Mouse (Mus musculus) embryonic facial prominence, embryonic 10.5 days (tissue): ENCODE data around the gene Zp3. TPM values are rescaled to one million over a fixed set of nuclear protein-coding genes. Genes with fewer than 3 reads are reported as not detected.
A peak's percentile ranks its signal among the peaks of the same experiment; 100 is the strongest.

Source experiments
- DNase-seq: peaks from one replicate; pipeline ENCODE4 v3.0.0-alpha.2; 2017; ENCODE audit warnings: low spot score
- H3K27ac ChIP-seq: fragments of 300-500 bp; sonication (generic); replicated peaks from 2 replicates; pipeline ENCODE4 v1.5.1; 2016; ENCODE audit warnings: mild to moderate bottlenecking
- H3K27me3 ChIP-seq: fragments of 300-500 bp; sonication (generic); replicated peaks from 2 replicates; pipeline ENCODE4 v1.6.1; 2016; ENCODE audit warnings: low read depth, mild to moderate bottlenecking; ENCODE audit not compliant: poor library complexity, severe bottlenecking
- H3K36me3 ChIP-seq: fragments of 300-500 bp; sonication (generic); replicated peaks from 2 replicates; pipeline ENCODE4 v1.6.1; 2016; ENCODE audit warnings: mild to moderate bottlenecking, moderate library complexity
- H3K4me1 ChIP-seq: fragments of 300-500 bp; sonication (generic); 2 replicates; pipeline ENCODE4 v1.6.1; 2016
- H3K4me3 ChIP-seq: fragments of 300-500 bp; sonication (generic); 2 replicates; pipeline ENCODE4 v1.5.1; 2016; ENCODE audit warnings: mild to moderate bottlenecking, moderate library complexity
- H3K9me3 ChIP-seq: fragments of 300-500 bp; sonication (generic); 2 replicates; pipeline ENCODE4 v1.6.1; 2016; ENCODE audit warnings: mild to moderate bottlenecking
- WGBS: fragments of 180-500 bp; shearing (Covaris S2); methylation state at CpG from one replicate; pipeline ENCODE4 v1.1.7; 2016; 5-methylcytosine and 5-hydroxymethylcytosine counted together
- polyA plus RNA-seq: library from polyadenylated mRNA; unstranded; fragments of >200 nt; fragmentation: Nextera tagmentation; extraction: Ambion mirVana; gene quantifications from 2 replicates; pipeline ENCODE4 v1.2.1, GENCODE M21; 2016

Gene Zp3
- polyA plus RNA-seq, 1 experiment from 2014 or later: not detected

DNA sequence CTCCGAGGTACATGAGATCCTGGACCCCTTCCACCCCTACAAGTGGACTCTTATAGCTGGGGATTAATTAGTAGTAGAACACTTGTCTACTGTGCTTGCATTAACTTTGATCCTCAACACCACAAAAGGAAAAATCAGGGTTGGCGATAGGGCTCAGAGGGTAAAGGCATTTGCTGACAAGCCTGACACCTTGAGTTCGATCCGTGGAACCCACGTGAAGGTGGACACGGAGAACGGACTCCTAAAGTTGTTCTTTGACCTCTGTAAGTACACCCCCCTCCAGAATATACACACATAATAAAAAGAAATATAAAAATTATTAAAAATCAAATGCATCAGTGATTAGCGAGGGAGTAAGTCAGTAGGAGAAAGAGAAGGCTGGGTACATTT lies 14.4 kb downstream of the Zp3 start:
- Histone ChIP-seq H3K9me3 (no peaks in the 10 kb centered on the region), H3K36me3 (peaks cover 32% of the 10 kb centered on the region), H3K4me3 (peak overlapping the region; percentile 79), H3K4me1 (peaks cover 11% of the 10 kb centered on the region), H3K27me3 (no peaks in the 10 kb centered on the region), H3K27ac (no peak overlapping the region; the same call in 1 of the 2 replicates)
- WGBS: 66% methylated on average over 8 of the region's 8 CpGs
- no peak for DNase-seq

DNA sequence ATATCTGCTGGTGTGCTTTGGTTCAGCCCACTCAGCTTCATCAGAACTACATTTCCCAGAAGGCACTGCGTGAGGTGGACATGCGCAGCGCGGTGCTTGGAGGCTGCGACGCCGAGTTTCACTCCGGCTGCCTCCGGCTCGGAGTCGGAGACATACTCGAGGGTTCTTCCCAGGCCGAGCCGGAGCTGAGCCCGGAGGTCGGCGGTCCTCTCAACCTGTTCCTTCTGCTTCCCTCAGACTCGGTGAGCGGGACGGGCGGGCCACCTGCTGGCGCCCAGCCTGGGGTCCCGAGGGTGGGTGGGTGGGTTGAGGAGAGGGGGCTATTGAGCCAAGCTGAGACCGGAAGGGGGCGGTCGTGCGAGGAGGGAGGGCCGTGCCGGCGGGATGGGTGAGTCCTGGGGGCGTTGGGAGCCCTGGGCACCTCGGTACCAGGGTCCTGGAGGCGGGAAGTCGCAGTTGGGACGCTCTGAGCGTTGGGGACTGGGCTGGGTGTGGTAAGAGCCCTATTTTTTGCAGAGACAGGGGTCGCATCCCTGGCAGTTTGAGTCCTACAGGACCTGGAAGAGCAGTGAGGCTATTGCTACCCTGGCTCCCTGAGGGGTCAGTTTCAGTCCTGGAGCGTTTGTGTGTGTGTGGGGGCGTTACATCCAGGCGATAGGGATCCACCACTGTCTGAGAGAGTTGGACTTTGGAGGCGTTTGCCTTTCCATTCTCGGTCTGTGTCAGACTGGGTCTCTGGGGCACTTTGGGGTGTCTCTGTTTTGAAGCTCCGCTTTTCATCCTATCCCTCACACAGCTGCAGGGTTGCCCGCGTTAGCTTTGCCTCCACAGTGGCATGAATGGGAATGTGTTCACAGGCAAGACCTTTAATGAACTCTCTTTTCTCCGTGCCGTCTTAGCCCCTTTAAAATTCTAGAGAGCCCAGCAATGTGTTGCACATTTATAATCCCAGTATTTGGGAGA lies 15.1 kb downstream of the Zp3 start, which contains the start of gene Dtx2:
Gene Dtx2, plus strand, starts transcription at position 76 of the 963 bp plus-strand sequence.
- Histone ChIP-seq H3K27me3 (no peaks in the 10 kb centered on the region), H3K4me1 (peaks cover 11% of the 10 kb centered on the region), H3K36me3 (peaks cover 39% of the 10 kb centered on the region), H3K27ac (peak within 1 kb of the TSS; percentile 96), H3K9me3 (no peaks in the 10 kb centered on the region), H3K4me3 (peak within 1 kb of the TSS; percentile 79)
- peak; percentile 89 for DNase-seq
- under 1% methylated on average over 47 of the region's 47 CpGs for WGBS

GRCm38 (mm10) chr5:135996162-135996561 lies 16.3 kb downstream of the Zp3 start:
- 91% methylated on average over 8 of the region's 8 CpGs for WGBS

DNA sequence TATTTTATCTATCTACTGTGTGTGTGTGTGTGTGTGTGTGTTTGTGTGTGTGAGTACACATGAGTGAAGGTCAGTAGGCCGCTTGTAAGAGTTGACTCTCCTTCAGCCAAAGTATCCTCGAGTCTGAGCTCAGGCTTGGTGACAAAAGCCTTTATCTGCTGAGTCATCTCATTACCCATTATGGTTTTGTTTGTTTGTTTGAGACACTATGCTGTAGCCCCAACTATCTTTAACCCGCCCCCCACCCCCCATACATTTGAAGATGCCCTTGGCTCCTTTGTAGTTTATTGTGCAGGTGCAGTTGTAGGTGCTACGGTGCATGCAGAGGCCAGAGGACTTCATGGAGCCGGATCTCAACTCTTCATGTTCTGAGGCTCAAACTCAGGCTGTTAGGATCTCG lies 21.3 kb downstream of the Zp3 start:
- DNase-seq: no peak
- 93% methylated on average over 6 of the region's 6 CpGs for WGBS
- Histone ChIP-seq H3K27ac (no peak overlapping the region), H3K9me3 (no peaks in the 10 kb centered on the region), H3K27me3 (no peaks in the 10 kb centered on the region), H3K4me1 (peaks cover 18% of the 10 kb centered on the region), H3K4me3 (no peak overlapping the region), H3K36me3 (peaks cover 73% of the 10 kb centered on the region)

More at GRCm38 (mm10) chr5:135996162-135996561, 16.3 kb downstream of the Zp3 start:
- no peaks in the 10 kb centered on the region for H3K27me3 ChIP-seq
- no peak overlapping the region for H3K27ac ChIP-seq
- no peaks in the 10 kb centered on the region for H3K9me3 ChIP-seq
- DNase-seq: no peak
- peaks cover 49% of the 10 kb centered on the region for H3K36me3 ChIP-seq
- H3K4me1 ChIP-seq: peaks cover 11% of the 10 kb centered on the region
- peak overlapping the region; percentile 79; the same call in 1 of the 2 replicates for H3K4me3 ChIP-seq

DNA sequence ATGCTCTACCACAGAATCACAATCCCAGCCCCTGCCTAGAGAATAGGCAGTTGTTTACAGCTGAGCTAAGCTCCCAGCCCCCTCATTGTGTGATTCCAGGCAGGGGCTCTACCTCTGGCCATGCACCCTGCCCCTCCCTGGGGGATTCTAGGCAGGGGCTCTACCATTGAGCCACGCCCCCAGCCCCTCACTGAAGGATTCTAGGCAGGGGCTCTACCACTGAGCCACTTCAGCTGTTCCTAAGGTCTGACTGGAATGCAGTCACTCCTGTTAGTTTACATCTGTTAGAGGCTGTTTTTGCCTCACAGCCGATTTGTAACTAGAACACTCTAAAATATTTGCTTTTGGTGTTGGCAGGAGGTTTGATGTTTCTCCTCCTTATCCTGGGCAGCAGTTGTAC lies 22.4 kb downstream of the Zp3 start:
- no peaks in the 10 kb centered on the region for H3K27me3 ChIP-seq
- 58% methylated on average over 2 of the region's 2 CpGs for WGBS
- no peak for DNase-seq
- peaks cover 62% of the 10 kb centered on the region for H3K36me3 ChIP-seq
- H3K4me1 ChIP-seq: peaks cover 18% of the 10 kb centered on the region
- H3K9me3 ChIP-seq: no peaks in the 10 kb centered on the region
- peak overlapping the region; percentile 20; the same call in 1 of the 2 replicates for H3K27ac ChIP-seq
- no peak overlapping the region for H3K4me3 ChIP-seq

DNA sequence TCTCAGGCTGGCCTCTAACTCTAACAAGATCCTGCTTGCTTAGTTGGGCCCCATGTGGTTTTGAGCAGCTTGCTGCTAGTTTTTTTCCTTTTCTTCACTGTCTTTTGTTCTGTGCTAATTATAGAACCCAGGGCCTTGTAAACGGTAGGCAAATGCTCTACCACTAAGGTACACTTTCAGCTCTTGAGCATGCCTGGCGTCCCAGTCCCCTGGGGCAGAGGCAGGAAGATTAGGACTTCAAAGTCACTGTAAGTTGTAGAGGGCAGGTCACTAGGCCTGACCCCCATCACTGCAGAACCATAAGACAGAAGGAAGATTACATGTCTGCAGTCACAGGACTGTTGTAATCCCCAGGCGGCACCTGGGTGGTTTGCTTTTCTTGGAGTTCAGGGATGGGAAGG lies 22.9 kb downstream of the Zp3 start:
- DNase-seq: peak; percentile 42

GRCm38 (mm10) chr5:136004537-136004936 lies 24.6 kb downstream of the Zp3 start:
- WGBS: 82% methylated on average over 4 of the region's 4 CpGs

More for the DNA sequence above, 22.9 kb downstream of the Zp3 start:
- Histone ChIP-seq H3K4me3 (no peak overlapping the region), H3K9me3 (no peaks in the 10 kb centered on the region), H3K4me1 (peaks cover 18% of the 10 kb centered on the region), H3K27me3 (no peaks in the 10 kb centered on the region), H3K36me3 (peaks cover 58% of the 10 kb centered on the region), H3K27ac (peak overlapping the region; percentile 20; the same call in 1 of the 2 replicates)
- WGBS: 25% methylated on average over 3 of the region's 3 CpGs

DNA sequence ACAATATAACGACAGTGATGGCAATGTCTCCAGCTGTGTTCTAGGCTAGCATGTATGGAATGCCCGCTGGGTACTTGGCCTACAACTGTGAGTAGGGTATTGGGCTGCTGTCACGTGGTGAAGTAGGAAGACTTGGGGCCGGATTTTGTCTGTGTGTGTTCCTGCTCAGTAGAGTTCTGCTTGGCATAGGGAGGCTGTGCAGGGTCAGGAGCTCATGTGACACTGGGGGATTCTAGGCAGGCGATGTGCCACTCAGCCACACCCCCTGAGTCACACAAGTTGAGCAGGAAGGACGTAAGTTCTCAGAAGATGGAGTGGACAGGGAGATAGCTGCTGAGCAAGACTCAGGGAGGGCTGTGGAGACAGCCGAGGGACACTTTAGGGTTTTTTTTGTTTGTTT lies 27.8 kb downstream of the Zp3 start:
- peaks cover 13% of the 10 kb centered on the region for H3K4me1 ChIP-seq
- 80% methylated on average over 7 of the region's 7 CpGs for WGBS
- H3K27me3 ChIP-seq: no peaks in the 10 kb centered on the region
- H3K9me3 ChIP-seq: no peaks in the 10 kb centered on the region
- H3K36me3 ChIP-seq: peaks cover 47% of the 10 kb centered on the region
- no peak overlapping the region for H3K4me3 ChIP-seq
- no peak for DNase-seq
- H3K27ac ChIP-seq: no peak overlapping the region

More at GRCm38 (mm10) chr5:136004537-136004936, 24.6 kb downstream of the Zp3 start:
- no peak overlapping the region for H3K27ac ChIP-seq
- H3K4me3 ChIP-seq: no peak overlapping the region
- H3K27me3 ChIP-seq: no peaks in the 10 kb centered on the region
- DNase-seq: no peak
- H3K4me1 ChIP-seq: peaks cover 18% of the 10 kb centered on the region
- H3K36me3 ChIP-seq: peaks cover 46% of the 10 kb centered on the region
- no peaks in the 10 kb centered on the region for H3K9me3 ChIP-seq

DNA sequence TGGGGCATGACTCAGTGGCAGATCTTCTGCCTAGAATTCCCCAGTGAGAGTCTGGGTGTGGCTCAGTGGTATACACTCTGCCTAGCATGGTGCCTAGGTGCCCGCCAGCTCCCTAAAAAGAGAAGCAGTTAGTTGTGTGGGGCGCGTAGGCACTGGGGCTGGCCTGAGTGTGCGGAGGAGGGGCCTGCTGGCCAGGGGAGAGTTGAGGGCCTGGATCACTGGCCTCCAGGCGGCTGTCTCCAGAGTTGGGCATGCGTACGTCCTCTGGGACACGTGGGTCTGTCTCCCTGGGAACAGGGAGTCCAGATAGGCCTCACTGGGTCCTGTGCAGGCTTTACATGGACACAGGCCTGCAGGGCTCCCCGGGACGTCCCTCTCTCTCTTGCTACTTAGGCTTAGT lies 35.0 kb downstream of the Zp3 start:
- Histone ChIP-seq H3K4me3 (no peak overlapping the region), H3K27ac (no peak overlapping the region), H3K9me3 (no peaks in the 10 kb centered on the region), H3K27me3 (no peaks in the 10 kb centered on the region), H3K4me1 (peaks cover 3% of the 10 kb centered on the region; the same call in 1 of the 2 replicates), H3K36me3 (peaks cover 84% of the 10 kb centered on the region)
- WGBS: 85% methylated on average over 10 of the region's 10 CpGs
- DNase-seq: no peak

- Histone ChIP-seq H3K36me3 (peaks cover 84% of the 10 kb centered on the region), H3K4me1 (peaks cover 3% of the 10 kb centered on the region; the same call in 1 of the 2 replicates), H3K27me3 (no peaks in the 10 kb centered on the region), H3K4me3 (no peak overlapping the region), H3K9me3 (no peaks in the 10 kb centered on the region), H3K27ac (no peak overlapping the region)
- WGBS: 85% methylated on average over 10 of the region's 10 CpGs
- no peak for DNase-seq
Measured at GRCm38 (mm10) chr5:136015586-136015985, 35.7 kb downstream of the Zp3 start.

GRCm38 (mm10) chr5:136016014-136016876 lies 36.3 kb downstream of the Zp3 start:
- H3K9me3 ChIP-seq: no peaks in the 10 kb centered on the region
- peaks cover 3% of the 10 kb centered on the region; the same call in 1 of the 2 replicates for H3K4me1 ChIP-seq
- no peak overlapping the region; the same call in 1 of the 2 replicates for H3K27ac ChIP-seq
- H3K27me3 ChIP-seq: no peaks in the 10 kb centered on the region
- H3K4me3 ChIP-seq: no peak overlapping the region
- no peak for DNase-seq
- H3K36me3 ChIP-seq: peaks cover 80% of the 10 kb centered on the region
- WGBS: 84% methylated on average over 10 of the region's 10 CpGs

- Histone ChIP-seq H3K4me3 (no peak overlapping the region), H3K27me3 (no peaks in the 10 kb centered on the region), H3K36me3 (peaks cover 80% of the 10 kb centered on the region), H3K9me3 (no peaks in the 10 kb centered on the region), H3K27ac (no peak overlapping the region), H3K4me1 (peaks cover 3% of the 10 kb centered on the region; the same call in 1 of the 2 replicates)
- WGBS: 91% methylated on average over 6 of the region's 6 CpGs
- DNase-seq: no peak
Measured at GRCm38 (mm10) chr5:136017262-136017661, 37.4 kb downstream of the Zp3 start.
